Mouse (Mus musculus): ENCODE results near the gene Becn1.

DNA sequence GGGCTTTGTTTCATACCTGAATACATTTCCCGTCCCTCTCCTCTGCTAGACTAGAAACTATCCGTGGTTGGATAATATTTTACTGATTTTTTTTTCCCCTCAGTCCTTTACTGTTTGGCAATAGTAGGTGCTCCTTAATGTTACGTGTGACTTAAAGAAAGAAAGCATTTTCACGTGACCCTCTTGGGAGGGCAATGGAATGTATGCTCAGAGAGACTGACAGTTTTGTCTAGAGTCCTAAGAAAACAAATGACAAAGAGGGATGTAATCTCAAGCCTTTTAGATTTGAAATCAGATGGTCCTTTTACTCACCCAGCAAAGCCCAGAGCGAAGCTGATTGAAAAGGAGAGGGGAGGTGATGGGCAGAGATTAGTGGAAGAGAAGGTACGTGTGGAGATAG, 36.2 kb downstream of the Becn1 start:
- TF ChIP-seq EP300 (IDR thresholded peaks at IDR 0.05; ENCODE audit: low read depth): no peak
- no peak for TF ChIP-seq CTCF (IDR thresholded peaks at IDR 0.05; ENCODE audit: low read depth)
